Mouse (Mus musculus): Measurements from ENCODE around the gene Fam71a. TPM values are rescaled to one million over a fixed set of nuclear protein-coding genes. Genes with fewer than 3 reads are reported as not detected.
"Not testable (repeated sequence)": the region's sequence is repeated elsewhere in the genome, so short reads cannot be mapped to it uniquely, and the experiment has no call there.

Fam71a gene
- polyA plus RNA-seq, 1 experiment from 2014 or later: not detected

DNA sequence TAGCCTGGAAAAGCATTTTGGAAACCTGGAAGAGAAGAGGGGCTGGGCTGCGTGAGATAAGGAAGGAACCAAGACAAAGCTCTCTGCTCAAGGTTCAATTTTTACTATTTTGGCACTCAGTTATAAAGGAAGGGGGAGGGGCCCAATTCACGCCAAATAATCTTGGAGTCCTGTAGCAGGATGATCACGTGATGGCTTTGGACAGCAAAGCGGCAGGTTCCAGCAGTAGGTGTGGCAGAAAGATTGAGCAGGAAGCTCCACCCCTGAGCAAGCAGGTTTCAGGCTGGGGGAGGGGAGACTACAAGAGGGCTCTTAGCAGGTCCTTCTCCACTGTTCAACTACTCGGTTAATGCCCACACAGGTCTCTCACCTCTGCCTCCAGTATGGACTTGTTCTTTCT, 15.1 kb downstream of the Fam71a start:
- H3K9me3 ChIP-seq (replicated peaks); H3K9ac ChIP-seq; ATAC-seq (ENCODE audit: insufficient number of reproducible peaks, low FRiP score); H3K4me3 ChIP-seq; H3K27me3 ChIP-seq (replicated peaks); H3K4me2 ChIP-seq; H3K36me3 ChIP-seq; H3K27ac ChIP-seq (ENCODE audit: poor library complexity, severe bottlenecking): not testable (repeated sequence)
- peaks cover 17% of the 10 kb centered on the region for H3K4me1 ChIP-seq (replicated peaks)
- 82% methylated on average over 5 of the region's 5 CpGs for WGBS

DNA sequence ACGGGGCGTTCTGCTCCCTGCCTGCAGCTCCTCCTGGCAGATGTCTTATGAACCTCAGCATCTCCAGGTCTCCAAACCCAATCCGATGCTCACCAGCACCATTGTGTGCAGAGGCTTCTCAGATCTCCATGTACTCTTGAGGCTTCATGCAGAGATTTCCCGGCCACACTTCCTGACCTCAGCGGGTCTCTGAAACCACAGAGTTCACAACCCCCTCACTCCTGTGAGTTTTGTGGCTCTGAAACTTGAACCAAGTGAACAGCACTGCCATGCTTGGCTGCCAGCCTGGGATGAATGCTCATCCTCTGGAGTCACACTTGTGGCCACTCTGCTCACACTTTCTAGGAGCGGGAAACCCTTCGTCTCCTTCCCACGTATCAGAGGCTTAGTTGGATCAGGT, 23.6 kb downstream of the Fam71a start:
- Histone ChIP-seq H3K4me3 (no peak overlapping the region), H3K4me1 (replicated peaks) (peaks cover 12% of the 10 kb centered on the region; the same call in 1 of the 2 replicates), H3K27me3 (replicated peaks) (no peaks in the 10 kb centered on the region), H3K4me2 (no peak overlapping the region), H3K27ac (ENCODE audit: poor library complexity, severe bottlenecking) (no peak overlapping the region), H3K36me3 (no peaks in the 10 kb centered on the region), H3K9me3 (replicated peaks) (0 out of 2 replicates have a peak, but pooled peaks cover 6% of the 10 kb centered on the region), H3K9ac (no peak overlapping the region)
- no peak for ATAC-seq (ENCODE audit: insufficient number of reproducible peaks, low FRiP score)
- 77% methylated on average over 8 of the region's 8 CpGs for WGBS

GRCm38 (mm10) chr1:191138874-191139495, 25.6 kb downstream of the Fam71a start:
- no peak overlapping the region for H3K4me3 ChIP-seq
- H3K4me1 ChIP-seq (replicated peaks): peaks cover 13% of the 10 kb centered on the region; the same call in 1 of the 2 replicates
- peak overlapping the region; percentile 8; the same call in 1 of the 2 replicates for H3K4me2 ChIP-seq
- no peaks in the 10 kb centered on the region for H3K36me3 ChIP-seq
- no peak overlapping the region for H3K9ac ChIP-seq
- 29% methylated on average over 7 of the region's 7 CpGs for whole genome bisulfite sequencing
- H3K27ac ChIP-seq (ENCODE audit: poor library complexity, severe bottlenecking): peak overlapping the region; percentile 45; the same call in 1 of the 2 replicates
- ATAC-seq (ENCODE audit: insufficient number of reproducible peaks, low FRiP score): peak; percentile 53; the same call in 1 of the 2 replicates
- 0 out of 2 replicates have a peak, but pooled peaks cover 6% of the 10 kb centered on the region for H3K9me3 ChIP-seq (replicated peaks)
- no peaks in the 10 kb centered on the region for H3K27me3 ChIP-seq (replicated peaks)

DNA sequence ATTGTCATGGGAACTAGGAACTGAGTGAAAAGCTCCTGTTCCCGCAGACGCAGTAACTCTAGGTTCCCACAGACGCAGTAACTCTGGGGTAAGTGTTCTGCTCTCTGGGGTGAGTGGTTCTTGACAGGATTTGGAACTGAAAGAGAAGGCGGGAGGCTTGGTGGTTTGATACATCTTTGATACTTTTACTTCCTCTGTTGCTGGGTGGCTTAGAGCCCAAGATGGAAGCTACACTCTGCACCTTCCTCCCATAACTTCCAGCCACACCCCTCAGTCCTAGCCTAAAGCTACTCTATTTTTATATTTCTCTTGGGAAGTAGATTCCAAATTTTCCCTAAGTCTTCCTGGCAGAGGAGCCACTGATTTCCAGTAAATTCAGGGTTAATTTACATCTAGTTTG, 26.2 kb downstream of the Fam71a start:
- H3K4me2 ChIP-seq: no peak overlapping the region
- H3K9me3 ChIP-seq (replicated peaks): 0 out of 2 replicates have a peak, but pooled peaks cover 6% of the 10 kb centered on the region
- H3K4me1 ChIP-seq (replicated peaks): peaks cover 16% of the 10 kb centered on the region; the same call in 1 of the 2 replicates
- no peaks in the 10 kb centered on the region for H3K27me3 ChIP-seq (replicated peaks)
- H3K9ac ChIP-seq: no peak overlapping the region
- peak overlapping the region; percentile 19; the same call in 1 of the 2 replicates for H3K27ac ChIP-seq (ENCODE audit: poor library complexity, severe bottlenecking)
- WGBS: 91% methylated on average over 4 of the region's 4 CpGs
- no peak overlapping the region for H3K4me3 ChIP-seq
- H3K36me3 ChIP-seq: no peaks in the 10 kb centered on the region
- no peak for ATAC-seq (ENCODE audit: insufficient number of reproducible peaks, low FRiP score)

DNA sequence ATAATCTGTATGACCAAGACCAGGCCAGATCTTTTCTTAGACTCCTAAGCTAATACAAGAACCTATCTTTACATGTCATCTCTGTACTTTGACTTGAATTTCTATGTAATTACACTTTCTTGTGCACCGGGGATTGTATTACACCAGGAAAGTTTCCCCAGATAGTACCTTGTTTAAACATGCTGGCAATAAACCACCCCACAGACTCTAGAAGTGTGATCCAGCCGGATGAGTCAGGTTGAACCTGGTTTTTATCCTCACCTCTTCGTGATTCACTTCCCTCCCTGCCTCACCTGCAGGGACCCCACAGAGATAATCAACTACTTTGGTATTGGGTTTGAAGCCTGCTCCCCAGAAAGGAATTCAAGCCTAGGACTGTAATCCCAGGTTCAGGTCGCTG, 29.2 kb downstream of the Fam71a start:
- 62% methylated on average over 4 of the region's 4 CpGs for WGBS

GRCm38 (mm10) chr1:191132934-191133333, 31.7 kb downstream of the Fam71a start:
- Histone ChIP-seq H3K9ac (no peak overlapping the region), H3K4me1 (replicated peaks) (peaks cover 16% of the 10 kb centered on the region; the same call in 1 of the 2 replicates), H3K27me3 (replicated peaks) (no peaks in the 10 kb centered on the region), H3K9me3 (replicated peaks) (peaks cover 8% of the 10 kb centered on the region), H3K36me3 (no peaks in the 10 kb centered on the region), H3K4me2 (no peak overlapping the region), H3K27ac (ENCODE audit: poor library complexity, severe bottlenecking) (no peak overlapping the region), H3K4me3 (no peak overlapping the region)
- ATAC-seq (ENCODE audit: insufficient number of reproducible peaks, low FRiP score): 0 out of 2 replicates have a peak, but pooled peaks have one; percentile 29
- 37% methylated on average over 5 of the region's 5 CpGs for WGBS

More for the DNA sequence above, 29.2 kb downstream of the Fam71a start:
- ATAC-seq (ENCODE audit: insufficient number of reproducible peaks, low FRiP score): no peak
- Histone ChIP-seq H3K4me1 (replicated peaks) (peaks cover 27% of the 10 kb centered on the region), H3K36me3 (no peaks in the 10 kb centered on the region), H3K4me3 (no peak overlapping the region), H3K9me3 (replicated peaks) (no peaks in the 10 kb centered on the region), H3K4me2 (no peak overlapping the region), H3K9ac (no peak overlapping the region), H3K27ac (ENCODE audit: poor library complexity, severe bottlenecking) (no peak overlapping the region), H3K27me3 (replicated peaks) (no peaks in the 10 kb centered on the region)

DNA sequence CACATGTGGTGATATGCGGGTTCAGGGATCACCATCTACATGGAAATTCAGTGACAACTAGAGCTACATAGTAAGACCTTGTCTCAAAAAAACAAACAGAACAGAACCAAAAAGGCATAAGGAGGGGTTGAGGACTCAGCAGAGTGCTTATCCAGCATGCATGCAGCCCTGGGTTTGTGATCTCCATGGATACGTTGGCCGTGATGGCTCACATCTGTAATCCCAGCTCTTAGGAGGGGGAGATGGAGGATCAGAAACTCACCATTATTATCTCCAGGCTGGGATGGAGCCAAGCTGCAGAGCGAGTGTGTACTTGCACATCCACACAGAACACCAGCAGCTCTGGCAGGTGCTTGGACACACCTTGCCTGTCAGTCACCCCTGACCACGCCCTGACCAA, 32.4 kb downstream of the Fam71a start:
- ATAC-seq (ENCODE audit: insufficient number of reproducible peaks, low FRiP score): no peak
- WGBS: 67% methylated on average over 5 of the region's 5 CpGs
- Histone ChIP-seq H3K36me3 (no peaks in the 10 kb centered on the region), H3K4me1 (replicated peaks) (peaks cover 16% of the 10 kb centered on the region; the same call in 1 of the 2 replicates), H3K9ac (no peak overlapping the region), H3K27ac (ENCODE audit: poor library complexity, severe bottlenecking) (no peak overlapping the region), H3K9me3 (replicated peaks) (peaks cover 8% of the 10 kb centered on the region), H3K4me3 (no peak overlapping the region), H3K4me2 (no peak overlapping the region), H3K27me3 (replicated peaks) (no peaks in the 10 kb centered on the region)

GRCm38 (mm10) chr1:191131692-191132091, 32.9 kb downstream of the Fam71a start:
- Histone ChIP-seq H3K4me1 (replicated peaks) (peaks cover 16% of the 10 kb centered on the region; the same call in 1 of the 2 replicates), H3K27me3 (replicated peaks) (no peaks in the 10 kb centered on the region), H3K4me2 (no peak overlapping the region), H3K27ac (ENCODE audit: poor library complexity, severe bottlenecking) (no peak overlapping the region), H3K9ac (no peak overlapping the region), H3K9me3 (replicated peaks) (peaks cover 8% of the 10 kb centered on the region), H3K4me3 (no peak overlapping the region), H3K36me3 (no peaks in the 10 kb centered on the region)
- no peak for ATAC-seq (ENCODE audit: insufficient number of reproducible peaks, low FRiP score)
- WGBS: 86% methylated on average over 2 of the region's 2 CpGs

DNA sequence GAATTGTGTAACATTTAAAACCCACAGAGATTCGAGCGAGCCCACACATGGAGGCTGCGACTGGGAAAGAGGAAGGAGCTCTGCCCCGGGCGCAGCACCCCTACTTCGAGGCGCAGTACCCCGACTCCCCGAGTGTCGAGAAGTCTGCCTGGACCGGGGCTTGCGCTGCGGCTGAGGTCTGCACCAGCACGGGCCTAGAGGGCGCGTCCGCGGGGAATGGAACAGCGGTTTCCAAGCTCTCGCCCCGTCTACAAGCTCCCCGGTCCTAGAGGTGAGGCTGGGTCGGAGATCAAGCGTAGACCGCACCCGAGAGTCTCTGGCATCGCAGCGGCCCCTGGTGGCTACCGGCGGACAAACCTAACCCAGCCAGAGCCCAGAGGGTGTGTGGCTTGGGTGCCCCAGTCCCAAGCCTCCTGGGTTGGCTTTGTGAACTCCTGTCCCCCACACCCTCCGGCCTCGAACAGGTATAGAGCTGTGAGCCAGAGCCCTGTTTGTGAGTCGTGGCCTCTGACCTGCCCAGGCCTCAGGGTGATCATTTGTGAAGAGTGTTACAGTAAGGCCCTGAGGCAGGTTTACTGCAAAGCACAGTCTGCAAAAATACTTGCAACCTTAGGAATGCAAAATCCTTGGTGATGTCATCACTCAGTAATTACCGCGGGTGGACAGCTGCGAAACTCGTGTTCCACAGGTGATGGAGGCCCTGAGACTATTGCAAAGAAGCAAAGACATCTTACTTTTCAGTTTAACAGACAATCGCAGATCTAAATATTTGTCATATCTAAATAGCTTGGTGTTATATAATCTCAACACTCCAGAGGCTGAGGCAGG, 38.6 kb downstream of the Fam71a start:
- no peak overlapping the region for H3K27ac ChIP-seq (ENCODE audit: poor library complexity, severe bottlenecking)
- WGBS: 12% methylated on average over 38 of the region's 38 CpGs
- peaks cover 4% of the 10 kb centered on the region for H3K4me1 ChIP-seq (replicated peaks)
- ATAC-seq (ENCODE audit: insufficient number of reproducible peaks, low FRiP score): peak; percentile 84
- H3K27me3 ChIP-seq (replicated peaks): peaks cover 10% of the 10 kb centered on the region
- no peaks in the 10 kb centered on the region for H3K36me3 ChIP-seq
- 0 out of 2 replicates have a peak overlapping the region, but pooled peaks have one; percentile 51 for H3K9ac ChIP-seq
- H3K9me3 ChIP-seq (replicated peaks): peaks cover 8% of the 10 kb centered on the region
- H3K4me2 ChIP-seq: peak overlapping the region; percentile 67
- peak overlapping the region; percentile 38 for H3K4me3 ChIP-seq

GRCm38 (mm10) chr1:191124288-191124687, 40.3 kb downstream of the Fam71a start:
- no peak overlapping the region for H3K4me2 ChIP-seq
- no peak for ATAC-seq (ENCODE audit: insufficient number of reproducible peaks, low FRiP score)
- no peak overlapping the region for H3K27ac ChIP-seq (ENCODE audit: poor library complexity, severe bottlenecking)
- H3K27me3 ChIP-seq (replicated peaks): peaks cover 10% of the 10 kb centered on the region
- no peak overlapping the region for H3K4me3 ChIP-seq
- peaks cover 4% of the 10 kb centered on the region; the same call in 1 of the 2 replicates for H3K4me1 ChIP-seq (replicated peaks)
- no peaks in the 10 kb centered on the region for H3K36me3 ChIP-seq
- 58% methylated on average over 4 of the region's 4 CpGs for WGBS
- H3K9ac ChIP-seq: no peak overlapping the region
- peaks cover 3% of the 10 kb centered on the region for H3K9me3 ChIP-seq (replicated peaks)

DNA sequence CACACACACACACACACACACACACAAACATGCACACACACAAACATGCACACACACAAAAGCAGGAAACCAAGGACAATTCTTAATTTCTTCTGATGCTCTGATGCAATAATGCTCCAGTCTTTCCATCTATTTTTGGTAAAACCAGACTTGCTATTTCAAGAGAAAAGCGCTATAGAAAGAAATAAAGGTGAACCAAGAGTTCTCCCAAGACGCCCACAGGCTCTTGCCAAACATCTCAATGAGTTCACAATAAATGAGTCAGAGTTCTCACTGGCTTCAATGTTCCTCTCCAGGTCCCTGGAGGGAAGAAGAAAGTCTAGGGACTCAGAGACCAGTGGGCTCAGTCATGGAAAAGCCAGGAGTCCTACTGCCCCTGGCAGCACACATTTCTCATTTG, 40.9 kb downstream of the Fam71a start:
- no peak overlapping the region for H3K27ac ChIP-seq (ENCODE audit: poor library complexity, severe bottlenecking)
- ATAC-seq (ENCODE audit: insufficient number of reproducible peaks, low FRiP score): no peak
- H3K4me3 ChIP-seq: no peak overlapping the region
- 79% methylated on average over 2 of the region's 2 CpGs for WGBS
- H3K4me2 ChIP-seq: no peak overlapping the region
- H3K36me3 ChIP-seq: no peaks in the 10 kb centered on the region
- H3K27me3 ChIP-seq (replicated peaks): peaks cover 10% of the 10 kb centered on the region
- H3K4me1 ChIP-seq (replicated peaks): peaks cover 9% of the 10 kb centered on the region; the same call in 1 of the 2 replicates
- no peak overlapping the region for H3K9ac ChIP-seq
- no peaks in the 10 kb centered on the region for H3K9me3 ChIP-seq (replicated peaks)
